Mouse (Mus musculus) liver, embryonic 14.5 days (tissue): Measurements from ENCODE around the gene Kif13a. TPM values are rescaled to one million over a fixed set of nuclear protein-coding genes. Genes with fewer than 3 reads are reported as not detected.

Experiments
- ATAC-seq: fragments of 200-750 bp; cut with Nextera tagmentation; 2 replicates; pipeline ENCODE4 v1.8.0; 2017; ENCODE audit warnings: moderate number of reproducible peaks, mild to moderate bottlenecking, moderate library complexity; ENCODE audit not compliant: insufficient read depth
- DNase-seq, 3 experiments: peaks; one replicate each; pipeline ENCODE4 v3.0.0-alpha.2; 2012 to 2013; ENCODE audit warnings: low read depth in 3 of 3, low spot score in 3 of 3
- H3K27ac ChIP-seq: fragments of 300-500 bp; sonication (generic); 2 replicates; pipeline ENCODE4 v1.5.1; 2014; ENCODE audit warnings: moderate library complexity, mild to moderate bottlenecking, control low read depth, inconsistent platforms
- H3K27me3 ChIP-seq: fragments of 300-500 bp; sonication (generic); 2 replicates; pipeline ENCODE4 v1.6.1; 2014; ENCODE audit warnings: mild to moderate bottlenecking, low read length, moderate library complexity; ENCODE audit not compliant: control insufficient read depth, insufficient read depth
- H3K36me3 ChIP-seq: fragments of 300-500 bp; sonication (generic); replicated peaks from 2 replicates; pipeline ENCODE4 v1.6.1; 2014; ENCODE audit warnings: low read depth; ENCODE audit not compliant: control insufficient read depth, insufficient read depth
- H3K4me1 ChIP-seq, 2 experiments: fragments of 200-500 bp in 1 of 2; fragments of 300-500 bp in 1 of 2; sonication (generic) in 1 of 2; replicated peaks; 2 replicates each; pipeline ENCODE4 v1.6.1; 2012 to 2014; ENCODE audit warnings: antibody characterized with exemption in 1 of 2, inconsistent platforms in 1 of 2, low read length in 1 of 2; ENCODE audit not compliant: control insufficient read depth in 2 of 2, insufficient read depth in 2 of 2
- H3K4me2 ChIP-seq: fragments of 300-500 bp; sonication (generic); 2 replicates; pipeline ENCODE4 v1.6.1; 2014; ENCODE audit warnings: low read depth, mild to moderate bottlenecking, control low read depth, moderate library complexity
- H3K4me3 ChIP-seq, 2 experiments: fragments of 200-500 bp in 1 of 2; fragments of 300-500 bp in 1 of 2; sonication (generic) in 1 of 2; 2 replicates each; pipeline ENCODE4 v1.5.1; 2012 to 2014; ENCODE audit warnings: low read depth in 2 of 2, low read length in 2 of 2, mild to moderate bottlenecking in 2 of 2, control low read depth in 1 of 2, inconsistent platforms in 1 of 2, moderate library complexity in 1 of 2; ENCODE audit not compliant: insufficient read depth in 1 of 2
- H3K9ac ChIP-seq: fragments of 300-500 bp; sonication (generic); replicated peaks from 2 replicates; pipeline ENCODE4 v1.6.1; 2014; ENCODE audit warnings: mild to moderate bottlenecking, control low read depth, moderate library complexity
- H3K9me3 ChIP-seq: fragments of 300-500 bp; sonication (generic); 2 replicates; pipeline ENCODE4 v1.6.1; 2016; ENCODE audit warnings: low read length, mixed read lengths; ENCODE audit not compliant: control insufficient read depth
- CTCF ChIP-seq: IDR thresholded peaks from 2 replicates; pipeline ENCODE4 v1.5.1; 2016; ENCODE audit warnings: antibody characterized with exemption, low read depth, control low read depth
- EP300 ChIP-seq: IDR thresholded peaks from 2 replicates; pipeline ENCODE4 v1.6.1; 2016; ENCODE audit warnings: antibody characterized with exemption, low read depth
- WGBS: fragments of 180-500 bp; shearing (Covaris S2); extraction: QIAGEN DNeasy Blood & Tissue Kit; methylation state at CpG from one replicate; pipeline ENCODE4 v1.1.7; 2014; ENCODE audit not compliant: insufficient replicate concordance; 5-methylcytosine and 5-hydroxymethylcytosine counted together
- polyA plus RNA-seq, 2 experiments: library from polyadenylated mRNA; depleted of rRNA in 1 of 2; stranded (reverse) in 1 of 2; unstranded in 1 of 2; fragments of >200 nt; fragmentation: Nextera tagmentation in 1 of 2; extraction: Ambion mirVana in 1 of 2; gene quantifications; 2 replicates each; pipeline versions ENCODE4 v1.2.1 to v1.2.3; 2012 to 2014

The Kif13a gene
- polyA plus RNA-seq, 2 experiments: 2.1 to 3.1 TPM

DNA sequence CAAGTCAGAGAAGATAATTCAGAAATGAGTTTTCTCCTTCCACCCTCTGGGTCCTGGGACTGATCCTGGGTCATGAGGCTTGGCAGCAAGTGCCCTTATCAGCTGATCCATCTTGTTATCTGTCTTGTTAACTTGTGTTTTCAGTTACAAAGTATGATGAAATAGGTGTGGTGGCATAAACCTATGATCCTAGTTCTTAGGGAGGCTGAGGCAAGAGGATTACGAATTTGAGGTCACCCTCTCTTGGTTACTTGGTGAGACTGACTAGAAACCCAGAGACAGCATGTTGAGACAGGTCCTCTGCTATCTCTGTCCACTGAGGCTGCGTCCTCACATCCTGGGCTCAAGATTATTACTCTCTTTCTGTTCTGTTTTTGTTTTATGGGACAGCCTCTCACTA lies 164.3 kb downstream of the Kif13a start:
- Histone ChIP-seq H3K27me3 (no peaks in the 10 kb centered on the region), H3K4me2 (no peak overlapping the region), H3K4me3 (no peak overlapping the region), H3K9me3 (no peaks in the 10 kb centered on the region), H3K4me1 (no peaks in the 10 kb centered on the region), H3K27ac (no peak overlapping the region), H3K36me3 (no peaks in the 10 kb centered on the region), H3K9ac (no peak overlapping the region)
- no peak for DNase-seq
- no peak for ATAC-seq
- TF ChIP-seq CTCF (no peak), EP300 (no peak)
- 68% methylated on average over 2 of the region's 2 CpGs for WGBS

DNA sequence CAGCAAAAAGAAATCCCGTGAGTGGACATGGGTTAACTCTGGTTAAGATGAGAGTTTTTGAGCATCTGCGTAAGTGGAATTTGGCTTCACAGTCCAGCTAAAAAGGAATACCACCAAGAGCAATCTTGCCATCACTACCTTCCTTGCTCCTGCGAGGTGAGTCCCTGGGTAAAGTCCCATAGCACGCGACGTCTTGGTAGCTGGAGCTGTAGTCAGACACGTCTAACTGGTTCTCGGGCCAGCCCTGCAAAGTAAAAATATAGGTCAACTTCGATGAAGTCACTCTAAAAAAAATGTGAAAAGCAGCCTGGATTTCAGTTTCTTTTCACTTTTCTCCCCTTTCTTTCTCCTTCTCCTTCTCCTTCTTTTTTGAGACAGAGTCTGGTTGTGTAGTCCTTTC lies 166.5 kb downstream of the Kif13a start:
- Histone ChIP-seq H3K4me2 (no peak overlapping the region), H3K9ac (no peak overlapping the region), H3K9me3 (no peaks in the 10 kb centered on the region), H3K36me3 (no peaks in the 10 kb centered on the region), H3K4me3 (no peak overlapping the region), H3K4me1 (no peaks in the 10 kb centered on the region), H3K27me3 (no peaks in the 10 kb centered on the region), H3K27ac (no peak overlapping the region)
- 81% methylated on average over 9 of the region's 9 CpGs for WGBS
- TF ChIP-seq EP300: no peak
- TF ChIP-seq CTCF: no peak
- no peak for DNase-seq
- ATAC-seq: no peak

DNA sequence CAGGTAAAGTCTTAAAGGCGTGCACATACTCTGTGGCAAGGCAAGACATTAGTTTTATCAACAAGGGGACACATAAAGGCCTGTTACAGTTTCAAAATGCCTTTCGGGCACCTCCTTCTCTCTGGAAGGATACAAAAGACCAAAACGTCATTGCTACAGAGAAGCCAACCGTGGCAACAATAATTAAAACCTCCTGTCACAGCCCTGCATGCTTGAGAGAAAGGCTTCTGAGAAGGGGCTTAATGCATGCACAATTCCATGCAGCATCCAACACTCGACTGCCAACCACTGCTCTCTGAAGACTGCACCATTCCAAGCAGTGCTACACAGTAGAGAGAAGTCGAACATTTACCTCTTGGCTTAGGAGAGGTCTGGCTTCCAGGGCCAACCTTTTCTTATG lies 168.7 kb downstream of the Kif13a start:
- TF ChIP-seq CTCF (no peak), EP300 (no peak)
- WGBS: 68% methylated on average over 6 of the region's 6 CpGs
- no peak overlapping the region for H3K9ac ChIP-seq
- no peak overlapping the region for H3K4me3 ChIP-seq
- H3K27me3 ChIP-seq: no peaks in the 10 kb centered on the region
- H3K27ac ChIP-seq: no peak overlapping the region
- no peaks in the 10 kb centered on the region for H3K4me1 ChIP-seq
- no peak overlapping the region for H3K4me2 ChIP-seq
- no peak for DNase-seq
- no peaks in the 10 kb centered on the region for H3K36me3 ChIP-seq
- H3K9me3 ChIP-seq: no peaks in the 10 kb centered on the region
- ATAC-seq: no peak

DNA sequence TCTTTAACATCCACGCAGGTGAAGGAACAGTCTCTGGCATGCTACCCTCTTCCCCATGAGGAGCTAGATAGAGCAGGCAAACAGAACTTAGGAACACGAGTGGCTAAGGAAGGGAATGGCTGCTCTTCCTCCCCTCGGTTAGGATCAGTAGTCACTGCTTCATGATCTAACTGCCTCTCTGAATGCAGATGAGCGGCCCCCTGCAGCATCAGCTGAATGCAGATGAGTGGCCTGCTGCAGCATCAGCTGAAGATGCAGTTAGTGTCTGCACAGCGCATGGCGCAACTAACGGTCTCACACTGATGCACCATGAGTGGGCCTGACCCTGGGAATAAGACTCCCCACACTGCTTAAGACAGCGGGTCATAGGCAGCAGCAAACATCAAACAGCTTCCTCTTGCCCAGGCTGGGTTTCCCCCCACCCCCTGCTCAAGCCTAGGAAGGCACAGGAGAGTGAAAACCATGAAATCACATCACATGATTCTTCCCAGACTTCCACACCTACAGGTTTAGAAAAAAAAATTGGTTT lies 170.3 kb downstream of the Kif13a start:
- no peaks in the 10 kb centered on the region for H3K9me3 ChIP-seq
- DNase-seq: no peak
- no peak overlapping the region for H3K4me2 ChIP-seq
- H3K4me1 ChIP-seq: no peaks in the 10 kb centered on the region
- no peak overlapping the region for H3K9ac ChIP-seq
- no peak for ATAC-seq
- H3K4me3 ChIP-seq: no peak overlapping the region
- TF ChIP-seq CTCF (no peak), EP300 (no peak)
- WGBS: 74% methylated on average over 8 of the region's 8 CpGs
- no peak overlapping the region for H3K27ac ChIP-seq
- no peaks in the 10 kb centered on the region for H3K36me3 ChIP-seq
- no peaks in the 10 kb centered on the region for H3K27me3 ChIP-seq

DNA sequence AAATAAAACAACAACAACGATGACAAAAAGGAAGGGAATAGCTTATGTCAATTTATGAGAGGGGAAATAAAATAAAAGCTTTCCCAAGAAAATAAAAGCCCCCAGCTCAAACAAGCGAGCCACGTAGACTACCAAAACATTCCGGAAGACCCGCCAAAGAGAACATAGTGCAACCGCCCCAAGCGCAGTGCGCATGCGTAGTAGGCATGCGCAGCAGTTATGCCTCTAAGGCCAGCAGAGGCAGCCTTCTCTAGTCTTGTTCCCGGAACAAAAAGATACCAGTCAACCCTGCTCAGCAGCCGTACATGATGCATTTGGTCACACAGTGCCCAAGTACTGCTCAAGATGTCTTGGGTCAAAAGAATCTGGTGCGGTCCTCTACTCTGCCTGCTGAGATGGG lies 171.0 kb downstream of the Kif13a start:
- no peak overlapping the region for H3K27ac ChIP-seq
- ATAC-seq: no peak
- no peak overlapping the region for H3K9ac ChIP-seq
- no peak overlapping the region for H3K4me2 ChIP-seq
- H3K9me3 ChIP-seq: no peaks in the 10 kb centered on the region
- no peaks in the 10 kb centered on the region for H3K4me1 ChIP-seq
- H3K4me3 ChIP-seq: no peak overlapping the region
- TF ChIP-seq CTCF (no peak), EP300 (no peak)
- H3K27me3 ChIP-seq: no peaks in the 10 kb centered on the region
- DNase-seq: no peak
- WGBS: 87% methylated on average over 13 of the region's 13 CpGs
- H3K36me3 ChIP-seq: no peaks in the 10 kb centered on the region
